Mouse (Mus musculus) megakaryocyte progenitor cell, adult 5-6 weeks (primary cell): Measurements from ENCODE around the gene Slc35e4. TPM values are rescaled to one million over a fixed set of nuclear protein-coding genes. Genes with fewer than 3 reads are reported as not detected.
"Not testable (repeated sequence)": the region's sequence is repeated elsewhere in the genome, so short reads cannot be mapped to it uniquely, and the experiment has no call there.

Experiments
- ATAC-seq: replicated peaks from 2 replicates; pipeline ENCODE4 v1.8.0; 2016; ENCODE audit warnings: mild to moderate bottlenecking, moderate TSS enrichment, inconsistent platforms; ENCODE audit not compliant: poor library complexity
- total RNA-seq, 2 experiments: library from RNA; stranded (forward) in 1 of 2; stranded (reverse) in 1 of 2; fragments of 157-497, 149-512 nt in 1 of 2; fragments of 200-1000 nt in 1 of 2; gene quantifications; 2 replicates each; pipeline versions ENCODE4 v1.2.3 to v1.2.4; 2015 to 2017

Slc35e4 gene
- total RNA-seq (2015) = 0.94 and 2.5 TPM in 2 replicates
- 1.5 and 3.0 TPM in 2 replicates for total RNA-seq (2017)

DNA sequence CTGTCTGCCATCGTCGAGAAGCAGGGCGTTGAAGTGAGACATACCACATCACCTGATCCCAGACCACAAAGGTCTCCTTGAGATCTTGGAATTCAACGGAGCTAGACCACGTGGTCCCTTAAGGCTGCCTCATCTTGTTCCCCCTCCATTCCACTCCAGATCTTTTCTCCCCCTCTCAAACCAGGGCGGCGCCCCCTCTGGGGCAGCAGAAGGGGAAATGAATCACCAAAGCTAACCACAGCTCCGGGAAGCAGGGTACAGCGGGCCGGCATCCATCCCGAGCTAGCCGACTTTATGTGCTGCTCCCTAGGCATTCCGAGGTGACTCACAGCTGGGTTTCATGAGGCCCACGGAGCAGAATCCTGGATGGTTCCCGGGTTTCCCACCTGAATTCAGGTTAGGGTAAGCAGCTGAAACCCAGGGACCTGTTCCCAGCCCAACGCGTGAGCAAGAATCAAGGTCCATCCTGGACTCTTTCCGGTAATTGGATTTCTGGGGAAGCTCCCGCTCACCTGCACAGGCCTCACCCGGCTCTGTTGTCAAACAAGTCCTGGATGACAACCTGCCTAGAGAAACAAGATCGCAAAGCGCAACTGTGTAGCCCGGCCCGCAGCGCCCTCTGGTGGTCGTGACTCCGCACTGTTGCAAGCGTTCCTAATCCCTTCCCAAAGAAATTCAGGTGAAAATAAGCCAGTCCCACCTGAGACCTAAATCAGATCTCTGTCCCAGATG lies at the start of gene Slc35e4:
Slc35e4 (minus strand) TSS at position 556 of the 732 bp plus-strand sequence.
- ATAC-seq = peak; percentile 60

DNA sequence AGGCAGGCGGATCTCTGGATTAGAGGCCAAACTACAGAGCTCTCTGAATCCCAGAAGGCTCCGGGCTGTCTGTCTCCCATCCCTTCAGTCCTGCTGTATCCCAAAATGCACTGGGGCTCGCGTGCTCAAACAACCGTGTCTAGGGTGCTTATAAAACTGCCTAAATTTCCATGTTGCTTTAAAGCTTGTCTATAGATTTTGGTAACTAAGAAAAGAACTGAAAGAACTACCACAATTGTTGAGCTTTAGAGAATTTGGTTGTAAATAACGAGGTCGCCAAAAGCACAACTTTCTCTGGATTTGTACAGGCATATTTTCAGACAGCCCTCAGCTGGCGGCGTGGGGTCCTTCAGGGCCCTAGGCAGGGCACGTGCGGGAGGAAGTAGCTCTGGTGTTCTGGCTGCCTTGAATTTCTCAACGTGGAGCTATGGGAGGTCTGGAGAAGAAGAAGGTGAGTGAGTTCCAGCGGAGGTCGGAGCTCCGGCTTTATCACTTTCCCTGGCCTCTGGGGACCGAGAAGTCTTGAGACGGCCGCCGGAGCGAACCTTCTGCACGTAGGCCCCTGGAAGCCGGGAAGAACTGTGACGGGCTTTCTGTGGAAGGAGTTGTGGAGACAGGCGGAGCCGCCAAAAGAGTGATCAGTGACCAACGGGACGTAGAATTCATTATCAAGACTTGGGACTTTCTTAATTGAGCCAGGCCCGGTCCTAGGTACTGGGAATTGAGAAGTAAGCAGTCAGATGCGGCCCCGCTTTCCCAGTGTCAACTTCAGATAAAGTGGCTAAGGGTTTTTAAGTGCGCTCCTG lies 49.3 kb upstream of the Slc35e4 start, which contains the start of gene Pes1:
Pes1 (plus strand) TSS at position 366 of the 806 bp plus-strand sequence.
- peak; percentile 90 for ATAC-seq

DNA sequence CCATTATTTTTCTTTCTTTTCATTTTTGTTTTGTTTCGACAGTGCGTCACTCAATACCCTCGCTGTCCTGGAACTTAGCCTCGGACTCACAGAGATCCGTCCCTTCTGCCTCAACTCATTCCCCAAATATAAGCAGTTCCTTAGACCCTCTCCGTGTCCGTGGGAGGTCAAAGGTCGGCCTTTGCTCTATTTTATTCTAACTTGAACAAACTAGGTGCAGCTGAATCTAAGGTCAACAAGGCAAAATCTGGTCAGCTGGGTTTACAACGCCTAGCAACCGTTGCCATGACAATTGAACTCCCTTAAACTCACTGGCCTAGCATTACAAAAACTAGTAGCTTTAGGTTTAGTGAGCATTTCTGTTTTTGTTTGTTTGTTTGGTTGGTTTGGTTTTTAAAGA lies 48.7 kb upstream of the Slc35e4 start:
- ATAC-seq = no peak

DNA sequence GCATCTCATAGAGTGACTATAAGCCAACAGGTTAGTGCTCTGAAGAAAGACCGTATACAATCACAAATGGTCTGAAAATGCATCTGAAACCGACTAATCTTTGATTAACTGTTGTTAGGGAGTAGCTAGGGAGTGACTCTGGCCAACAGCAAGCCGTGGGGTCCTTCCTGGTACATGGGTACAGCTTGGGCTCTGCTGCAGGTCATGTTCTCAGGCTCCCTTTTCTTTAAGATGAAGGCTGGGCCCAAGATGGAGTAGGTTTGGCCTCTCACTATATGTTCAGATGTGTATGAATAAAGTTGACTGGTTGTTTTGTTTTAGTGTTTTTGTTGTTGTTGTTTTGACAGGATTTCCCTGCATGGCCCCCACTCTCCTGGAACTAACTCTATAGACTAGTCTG lies 47.3 kb upstream of the Slc35e4 start:
- no peak for ATAC-seq

DNA sequence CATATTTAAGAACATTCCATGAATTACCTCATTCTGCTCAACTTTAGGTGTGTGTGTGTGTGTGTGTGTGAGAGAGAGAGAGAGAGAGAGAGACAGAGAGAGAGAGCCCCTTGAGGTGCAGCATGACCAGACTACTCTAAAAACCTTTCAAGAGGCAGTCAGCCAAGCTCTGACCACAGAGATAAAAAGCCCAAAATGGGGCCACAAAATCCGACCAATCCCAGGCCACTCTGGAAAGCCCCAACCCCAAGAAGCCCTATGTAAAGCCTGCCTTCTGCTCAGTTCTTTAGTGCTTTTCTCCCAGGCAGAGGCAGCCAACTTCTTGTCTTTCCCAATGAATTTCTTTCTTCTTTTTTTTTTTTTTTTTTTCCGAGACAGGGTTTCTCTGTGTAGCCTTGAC lies 46.4 kb upstream of the Slc35e4 start:
- ATAC-seq = no peak

DNA sequence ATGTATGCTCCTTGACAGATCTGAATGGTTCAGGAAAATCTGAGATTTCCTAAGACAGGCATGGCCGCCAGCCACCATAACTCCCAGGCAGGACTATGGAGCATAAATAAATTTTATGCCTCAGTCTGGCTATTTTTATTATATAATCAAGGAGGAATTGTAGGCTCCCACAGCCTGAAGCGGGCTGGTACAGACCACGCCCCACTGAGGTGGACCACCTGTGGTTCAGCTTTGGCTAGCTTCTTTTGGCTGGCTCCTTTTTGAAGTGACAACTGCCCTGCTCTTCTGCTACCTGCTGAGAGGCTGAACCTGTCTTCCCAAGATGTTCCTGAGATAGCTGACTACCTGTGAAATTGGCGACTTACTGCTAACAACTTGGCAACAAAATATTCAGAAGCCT lies 40.9 kb upstream of the Slc35e4 start:
- ATAC-seq = not testable (repeated sequence)

DNA sequence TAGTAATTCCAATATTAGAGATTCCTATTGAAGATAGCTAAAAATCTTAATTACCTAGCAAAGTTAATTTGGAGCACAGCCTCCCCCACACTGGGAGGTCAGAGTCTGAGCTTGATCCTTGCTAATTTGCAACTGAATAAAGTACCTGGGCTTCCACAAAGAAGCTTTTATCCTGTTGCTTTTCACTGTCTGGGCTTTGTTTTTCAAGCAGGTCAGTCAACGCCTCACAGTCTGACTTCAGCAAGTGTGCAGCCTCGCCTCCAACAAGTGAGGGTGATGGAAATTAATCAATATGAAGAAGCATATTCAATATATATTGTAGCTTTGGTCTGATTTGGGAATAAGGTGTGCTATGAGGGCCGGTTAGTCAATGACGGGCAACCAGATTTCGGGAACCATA lies 40.4 kb upstream of the Slc35e4 start:
- ATAC-seq = not testable (repeated sequence)

DNA sequence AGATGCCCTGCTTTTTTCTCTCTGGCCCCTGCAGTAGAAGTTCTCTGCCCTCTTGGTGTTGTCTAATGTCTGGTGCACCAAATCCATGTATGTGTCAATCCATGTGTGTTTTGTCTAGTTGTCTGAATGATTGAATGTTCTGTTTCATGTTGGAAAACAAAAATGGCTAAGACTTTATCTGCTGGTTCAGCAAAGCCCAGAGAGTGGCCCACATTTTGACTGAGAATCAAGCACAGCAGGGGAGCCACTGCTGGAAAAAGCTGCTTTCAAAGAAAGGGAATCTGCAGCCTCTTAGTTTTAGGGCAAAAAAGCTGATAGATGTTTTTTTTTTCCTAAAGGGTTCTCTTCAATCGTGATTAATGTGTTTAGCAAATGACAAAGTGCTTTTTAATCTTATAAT lies 31.9 kb upstream of the Slc35e4 start:
- no peak for ATAC-seq

DNA sequence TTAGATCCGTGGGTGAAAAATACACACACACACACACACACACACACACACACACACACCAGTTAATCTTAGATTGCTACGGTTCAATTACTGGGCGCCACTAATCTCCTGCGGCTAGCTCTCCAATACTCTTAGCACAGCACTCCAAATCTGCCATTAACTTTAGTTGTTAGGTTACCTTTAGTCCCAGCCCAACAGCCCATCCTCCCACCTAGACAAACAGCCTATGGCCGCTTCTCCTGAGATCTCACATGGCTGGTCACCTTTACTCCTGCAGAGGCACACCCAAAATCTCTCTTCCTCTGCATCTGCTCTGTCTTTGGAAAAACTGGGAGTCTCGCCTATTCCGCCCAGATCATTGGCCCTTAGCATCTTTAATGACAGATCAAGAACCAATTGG lies 26.9 kb upstream of the Slc35e4 start:
- no peak for ATAC-seq

DNA sequence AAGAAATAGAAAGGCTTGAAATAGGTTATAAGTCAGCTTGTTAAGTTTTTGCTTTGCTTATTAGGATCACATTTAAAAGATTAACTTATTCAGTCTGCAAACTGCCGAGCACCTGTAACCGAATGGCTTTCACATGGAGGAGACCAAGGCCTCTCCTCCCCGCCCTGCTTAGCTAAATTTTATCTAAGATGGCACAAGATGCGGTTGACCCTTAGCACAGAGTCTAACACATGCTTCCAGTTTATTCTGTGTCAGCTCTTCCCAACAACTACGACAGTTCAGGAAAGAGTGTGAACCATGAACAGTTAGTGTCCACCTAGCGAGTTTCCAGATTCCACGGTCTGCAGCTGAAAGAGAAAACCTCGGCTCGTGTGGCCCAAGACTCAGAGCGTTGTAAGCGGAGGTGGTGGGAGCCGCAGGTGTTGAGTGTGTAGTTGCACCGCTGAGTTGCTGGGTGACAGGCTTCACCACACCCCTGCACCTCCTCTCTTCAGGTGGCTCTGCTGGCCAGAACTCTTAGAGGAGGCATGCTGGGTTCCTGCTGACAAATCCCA lies 22.9 kb upstream of the Slc35e4 start:
- no peak for ATAC-seq

DNA sequence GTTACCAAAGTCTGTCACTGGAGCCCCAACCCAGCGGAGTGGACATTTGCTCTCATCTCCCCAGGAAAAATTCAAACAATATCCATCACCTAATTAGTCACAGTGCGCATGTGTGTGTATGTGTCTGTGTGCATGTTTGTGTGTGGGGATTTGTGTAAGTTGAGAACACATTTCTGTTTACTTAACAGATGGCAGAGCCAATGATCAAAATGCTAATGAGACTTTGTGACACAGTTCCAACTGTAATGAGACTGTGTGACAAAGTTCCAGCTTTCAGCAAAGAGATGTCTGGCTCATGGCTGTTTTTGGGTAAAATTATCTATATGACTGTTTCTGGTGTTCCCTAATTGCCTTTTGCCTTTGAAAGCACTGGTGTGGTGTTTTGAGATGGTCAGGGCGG lies 21.9 kb upstream of the Slc35e4 start:
- ATAC-seq = no peak

DNA sequence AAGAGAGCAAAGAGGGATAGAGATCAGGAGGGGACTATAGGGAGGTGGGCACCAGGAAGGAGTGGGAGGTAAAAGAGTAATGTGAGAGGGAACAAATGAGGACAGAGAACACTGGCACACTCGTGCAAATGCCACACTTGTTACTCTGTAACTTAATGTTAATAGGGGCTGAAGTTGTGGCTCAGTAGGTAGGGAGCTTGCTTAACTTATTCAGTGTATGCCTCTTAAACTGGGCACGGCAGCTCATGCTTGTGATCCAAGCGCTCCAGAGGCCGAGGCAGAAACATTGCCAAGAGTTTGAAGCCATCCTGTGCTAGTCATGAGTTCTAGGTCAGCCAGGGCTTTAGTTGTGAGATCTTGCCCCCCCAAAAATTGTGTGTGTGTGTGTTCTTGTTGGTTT lies 20.7 kb upstream of the Slc35e4 start:
- no peak for ATAC-seq

DNA sequence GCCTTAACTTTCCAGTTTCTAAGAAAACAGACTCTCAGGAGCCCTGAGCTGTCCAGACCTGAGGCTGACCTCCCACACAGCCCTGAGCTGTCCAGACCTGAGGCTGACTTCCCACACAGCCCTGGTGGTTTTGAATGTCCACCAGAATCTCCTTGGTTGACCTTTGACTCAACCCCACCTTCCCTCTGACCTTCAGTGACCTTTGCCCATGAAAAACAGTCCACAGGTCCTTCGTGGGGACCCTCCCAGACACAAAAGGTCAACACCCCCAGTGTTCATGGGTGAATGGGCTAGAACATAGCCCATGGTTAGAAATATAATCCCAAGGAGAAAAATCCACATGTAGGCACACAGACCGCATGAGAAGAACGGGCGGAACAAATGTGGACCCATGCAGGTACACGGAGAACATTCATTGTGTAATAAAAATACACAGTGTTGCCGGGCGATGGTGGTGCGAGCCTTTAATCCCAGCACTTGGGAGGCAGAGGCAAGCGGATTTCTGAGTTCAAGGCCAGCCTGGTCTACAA lies 19.4 kb upstream of the Slc35e4 start:
- ATAC-seq = no peak

DNA sequence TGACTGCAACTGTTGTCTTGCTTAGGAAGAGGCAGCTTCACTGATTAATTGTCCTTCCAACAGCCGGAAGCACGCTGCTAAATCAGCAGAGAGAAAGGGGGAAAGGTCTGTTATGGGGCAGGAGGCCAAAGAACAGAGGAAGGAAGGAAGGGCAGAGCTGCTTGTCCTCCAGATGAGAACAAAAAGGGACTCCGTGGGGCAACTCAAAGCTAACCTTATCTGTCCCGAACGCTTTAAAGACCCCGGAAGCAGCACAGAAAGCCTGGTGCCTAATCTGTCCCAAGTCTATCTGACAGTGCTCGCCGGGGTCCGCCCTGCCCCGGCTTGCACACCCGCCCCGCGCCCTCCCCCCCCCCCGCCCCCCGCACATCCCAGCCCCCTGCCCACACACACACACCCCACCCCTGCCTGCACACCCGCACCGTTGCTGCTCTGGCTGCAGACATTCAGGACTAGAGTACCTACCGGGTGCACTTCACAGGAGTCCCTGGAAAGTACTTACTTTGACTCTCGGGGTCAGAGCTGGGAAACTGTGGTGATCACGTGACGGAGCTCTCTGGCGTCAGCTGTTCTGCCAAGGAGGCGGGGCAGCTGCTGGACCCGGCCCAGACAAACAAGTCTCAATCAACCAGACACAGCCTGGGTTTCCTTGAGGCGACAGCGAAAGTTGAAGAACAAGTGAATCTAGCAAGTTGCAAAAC lies 17.2 kb upstream of the Slc35e4 start, which contains the start of gene Tcn2:
Tcn2 (minus strand) TSS at position 649 of the 701 bp plus-strand sequence.
- ATAC-seq = peak; percentile 77

DNA sequence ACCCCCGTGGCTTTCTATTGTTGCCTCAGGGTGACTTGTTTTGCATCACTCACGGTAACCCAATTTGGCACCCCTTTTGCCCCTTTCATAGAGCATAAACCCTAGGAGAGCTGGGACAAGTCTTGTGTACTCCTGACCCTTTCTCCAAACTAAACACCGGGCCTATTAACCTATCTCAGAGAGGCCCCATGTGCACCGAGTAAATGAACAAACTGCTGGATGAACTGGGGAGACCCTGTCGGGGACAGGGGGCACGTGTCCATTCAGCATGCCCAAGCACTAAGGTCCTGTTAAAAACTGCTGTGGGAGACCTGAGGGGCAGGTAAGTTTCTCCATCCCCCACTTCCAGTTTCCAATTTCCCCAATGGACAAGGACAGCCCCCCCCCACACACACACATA lies 16.5 kb upstream of the Slc35e4 start:
- ATAC-seq = no peak

DNA sequence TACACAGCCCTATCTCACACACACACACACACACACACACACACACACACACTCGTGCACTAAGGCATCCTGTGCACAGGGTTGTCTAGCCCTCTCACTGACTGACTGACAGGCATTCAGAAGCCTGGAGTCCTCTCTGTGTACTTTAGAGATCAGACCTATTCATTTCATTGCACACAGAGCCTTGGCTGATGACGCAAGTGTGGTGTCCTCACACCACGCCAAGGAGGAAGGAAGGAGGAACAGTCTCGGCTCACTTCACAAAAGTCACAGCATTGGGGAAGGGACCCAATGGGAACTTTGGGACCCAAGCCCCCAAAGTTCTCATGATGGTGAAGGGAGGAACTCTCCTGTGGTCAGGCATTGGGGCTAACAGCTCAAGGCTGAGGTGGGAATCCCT lies 15.6 kb upstream of the Slc35e4 start:
- ATAC-seq = peak; percentile 81

DNA sequence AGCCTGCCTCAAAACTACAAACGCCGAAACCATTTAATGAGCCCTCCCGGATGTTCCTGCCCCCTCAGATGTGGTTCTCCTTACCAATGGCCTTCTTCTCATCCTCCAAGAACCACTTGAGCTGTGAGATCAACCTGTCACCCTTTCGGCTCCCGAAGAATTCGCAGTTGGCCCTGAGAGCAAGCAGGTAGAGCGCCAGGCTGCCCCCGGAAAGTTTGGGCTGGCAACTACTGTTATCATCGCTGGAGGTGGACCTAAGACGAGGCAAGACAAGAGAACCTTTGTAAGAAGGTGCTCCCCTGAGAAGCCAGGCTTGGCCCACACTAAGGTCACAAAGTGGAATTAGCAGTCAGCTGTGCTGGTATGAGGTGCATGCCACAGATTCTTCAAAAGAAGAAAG lies 11.5 kb upstream of the Slc35e4 start:
- ATAC-seq = no peak

DNA sequence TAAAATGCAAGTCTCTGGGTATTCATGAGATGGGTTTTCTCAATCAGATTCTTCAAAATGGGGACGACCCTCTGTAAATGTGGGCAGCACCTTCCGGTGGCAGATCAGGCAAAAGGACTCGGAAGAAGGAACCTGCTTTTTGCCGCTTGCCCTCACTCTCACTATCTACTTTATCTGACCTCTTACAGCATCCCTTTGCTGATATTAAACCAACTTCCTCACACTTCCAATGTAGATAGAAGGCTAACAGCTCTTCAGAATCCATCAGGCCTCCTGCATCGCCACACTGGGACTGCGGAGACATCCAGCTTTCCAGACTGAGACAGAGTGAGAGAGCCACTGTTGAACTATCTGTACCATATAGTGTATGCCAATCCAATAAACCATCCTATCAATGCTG lies 8.3 kb upstream of the Slc35e4 start:
- ATAC-seq = no peak

DNA sequence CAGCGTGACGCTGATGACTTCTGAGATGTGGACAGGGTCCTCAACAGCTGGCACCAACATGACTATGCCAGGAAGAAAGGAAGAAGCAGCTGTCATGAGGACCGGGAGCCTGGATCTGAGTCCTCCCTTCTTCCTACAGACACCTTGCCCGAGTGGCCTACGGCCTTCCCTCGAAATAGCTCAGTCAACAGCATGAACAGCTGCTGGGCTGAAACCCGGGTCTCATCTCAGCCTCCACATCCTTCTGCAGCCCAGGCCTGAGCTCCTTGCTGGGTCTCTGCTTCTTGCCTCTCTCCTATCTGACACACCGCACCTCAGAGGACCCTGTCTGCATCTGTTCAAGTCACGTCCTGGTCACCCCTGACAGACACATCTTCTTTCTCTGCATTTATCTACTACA lies 7.7 kb upstream of the Slc35e4 start:
- ATAC-seq = no peak

DNA sequence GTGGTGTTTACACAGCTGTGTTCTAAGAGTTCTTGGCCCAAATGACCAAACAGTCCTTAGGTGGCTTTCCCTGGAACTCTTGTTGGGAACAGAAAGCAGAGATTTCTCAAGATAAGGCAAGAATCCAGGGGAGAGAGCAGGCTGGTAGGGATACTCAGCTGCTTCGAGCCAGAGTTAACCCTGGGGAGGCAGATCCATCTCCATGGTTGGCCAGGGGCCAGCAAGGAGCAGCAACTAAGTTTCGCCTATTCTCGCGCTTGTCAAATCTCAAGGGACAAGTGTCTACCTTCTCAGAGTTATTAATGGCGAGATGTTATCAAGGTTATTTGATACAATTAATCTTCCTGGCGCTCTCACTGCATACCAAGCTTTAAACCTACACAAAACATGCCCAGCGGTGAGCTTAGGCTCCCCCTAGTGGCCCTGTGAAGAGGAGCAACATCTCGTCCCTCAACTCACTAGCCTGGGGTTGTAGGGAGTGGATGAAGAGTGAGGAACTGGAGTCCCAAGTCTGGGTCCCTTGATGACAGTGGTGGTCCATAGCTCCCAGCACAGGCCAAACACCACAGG lies 6.9 kb upstream of the Slc35e4 start:
- ATAC-seq = peak; percentile 96

DNA sequence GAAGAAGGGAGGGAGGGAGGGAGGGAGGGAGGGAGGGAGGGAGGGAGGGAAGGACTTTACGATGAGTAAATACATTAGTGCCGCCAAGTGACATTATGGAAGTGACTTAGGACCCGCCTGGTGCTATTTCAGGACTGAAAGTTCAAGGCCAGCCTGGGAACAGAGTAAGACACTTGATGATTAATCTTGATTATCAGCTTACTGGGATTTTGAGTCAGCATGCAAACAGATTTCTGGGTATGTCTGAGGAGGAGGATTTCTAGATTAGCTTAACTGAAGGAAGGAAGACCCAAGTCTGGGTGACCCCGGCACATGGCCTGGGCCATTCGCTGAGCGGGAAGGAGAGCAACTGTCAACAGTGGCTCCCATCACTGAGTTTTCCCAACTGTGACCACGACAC lies 6.0 kb upstream of the Slc35e4 start:
- ATAC-seq = no peak
